Mouse (Mus musculus): ENCODE measurements around the gene Slc35e3.

GRCm38 (mm10) chr10:117692953-117693352, 53.2 kb downstream of the Slc35e3 start:
- TF ChIP-seq CTCF (IDR thresholded peaks at IDR 0.05; ENCODE audit: low read depth, low read length): no peak
- no peak for TF ChIP-seq POLR2A (IDR thresholded peaks at IDR 0.05; ENCODE audit: insufficient read depth, low read length)
